Mouse (Mus musculus) cerebellum, postnatal 36 days (tissue): Measurements from ENCODE around the gene Ttll8.
A peak's percentile ranks its signal among the peaks of the same experiment; 100 is the strongest.

ENCODE experiments used
- DNase-seq, 2 experiments: peaks; one replicate each; pipeline ENCODE4 v3.0.0; 2021 to 2022; ENCODE audit warnings: mixed read lengths in 2 of 2

Gene Ttll8

GRCm38 (mm10) chr15:88881253-88882044, 72.8 kb downstream of the Ttll8 start:
- DNase-seq, result no peak

DNA sequence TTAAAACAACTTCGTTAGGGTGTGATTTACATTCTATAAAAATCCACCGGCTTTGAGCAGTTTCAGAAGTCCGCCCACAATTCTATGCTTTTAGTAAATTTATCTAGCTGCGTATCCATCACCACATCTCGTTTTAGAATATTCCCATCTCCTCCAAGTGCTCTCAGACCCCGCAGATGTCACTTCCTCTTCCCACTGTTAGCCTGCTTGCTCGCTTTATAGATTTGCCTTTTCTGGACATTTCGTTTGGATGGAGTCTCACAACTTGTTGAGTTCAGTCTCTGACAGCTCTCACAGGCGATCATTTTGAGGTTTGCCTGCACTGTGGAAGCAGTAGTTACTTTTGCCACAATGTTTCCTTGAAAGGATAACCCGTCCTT, 77.2 kb downstream of the Ttll8 start:
- no peak for DNase-seq

- DNase-seq, result peak; percentile 88 to 89
These were observed 77.8 kb downstream of the Ttll8 start for GRCm38 (mm10) chr15:88876155-88877020.

DNA sequence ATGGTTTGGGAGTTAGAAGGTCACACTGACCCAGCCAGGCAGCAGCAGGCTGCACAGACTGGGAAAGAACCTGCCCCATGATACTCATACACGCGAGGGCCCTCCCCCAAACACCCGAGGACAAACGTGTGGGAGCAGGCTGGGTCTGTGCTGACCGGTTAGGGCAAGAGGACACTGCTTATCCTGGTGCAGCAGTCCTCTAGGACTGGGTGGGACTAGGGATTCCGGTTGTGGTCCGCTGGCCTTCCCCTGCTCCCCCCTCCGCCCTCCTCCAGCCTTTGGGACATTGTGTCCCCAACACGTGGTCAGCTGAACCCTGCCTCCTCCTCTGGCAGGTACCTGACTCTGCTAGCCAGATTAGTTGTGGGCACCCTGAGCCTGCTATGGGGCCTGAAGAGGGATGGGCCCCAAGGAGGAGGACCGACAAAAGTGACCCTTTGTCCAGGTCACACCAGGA, 78.6 kb downstream of the Ttll8 start:
- DNase-seq, result no peak

DNA sequence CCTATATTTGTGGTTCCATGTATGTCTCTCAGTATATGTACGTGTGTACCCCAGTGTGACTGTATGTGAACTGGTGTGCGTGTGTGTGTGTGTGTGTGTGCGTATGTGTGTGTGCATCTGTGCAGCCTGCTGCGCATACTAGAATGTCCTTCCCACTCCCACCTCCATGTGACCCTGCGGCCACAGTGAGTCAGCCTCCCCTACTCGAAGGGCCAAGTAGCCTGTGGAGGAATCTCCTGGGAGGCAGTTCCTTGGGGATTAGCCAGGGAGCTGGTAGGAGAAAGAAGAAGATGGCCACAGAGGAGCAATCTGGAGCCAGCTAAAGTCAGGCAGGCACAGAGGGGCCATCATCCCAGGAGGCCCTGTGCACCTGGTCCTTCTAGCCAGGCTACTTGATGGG, 79.7 kb downstream of the Ttll8 start:
- no peak for DNase-seq

DNA sequence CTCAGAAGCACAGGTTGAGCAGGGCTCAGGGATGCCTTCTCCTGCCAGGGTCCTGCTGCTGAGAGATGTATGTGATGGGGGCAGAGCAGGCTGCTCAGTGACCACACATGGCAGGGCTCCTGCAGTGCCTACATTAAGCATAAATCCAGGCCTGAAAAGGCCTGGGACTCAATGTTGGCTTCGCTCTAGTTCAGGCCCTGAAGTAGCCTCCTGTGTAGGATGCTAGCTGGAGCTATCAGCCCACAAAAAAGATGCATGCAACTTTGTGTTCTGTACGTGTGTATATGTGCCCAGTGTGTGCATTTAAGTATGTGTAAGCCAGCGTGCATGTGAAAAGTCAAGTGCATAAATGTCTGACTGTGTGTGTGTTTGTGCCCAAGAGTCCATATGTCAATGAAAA, 80.2 kb downstream of the Ttll8 start:
- DNase-seq, result no peak

DNA sequence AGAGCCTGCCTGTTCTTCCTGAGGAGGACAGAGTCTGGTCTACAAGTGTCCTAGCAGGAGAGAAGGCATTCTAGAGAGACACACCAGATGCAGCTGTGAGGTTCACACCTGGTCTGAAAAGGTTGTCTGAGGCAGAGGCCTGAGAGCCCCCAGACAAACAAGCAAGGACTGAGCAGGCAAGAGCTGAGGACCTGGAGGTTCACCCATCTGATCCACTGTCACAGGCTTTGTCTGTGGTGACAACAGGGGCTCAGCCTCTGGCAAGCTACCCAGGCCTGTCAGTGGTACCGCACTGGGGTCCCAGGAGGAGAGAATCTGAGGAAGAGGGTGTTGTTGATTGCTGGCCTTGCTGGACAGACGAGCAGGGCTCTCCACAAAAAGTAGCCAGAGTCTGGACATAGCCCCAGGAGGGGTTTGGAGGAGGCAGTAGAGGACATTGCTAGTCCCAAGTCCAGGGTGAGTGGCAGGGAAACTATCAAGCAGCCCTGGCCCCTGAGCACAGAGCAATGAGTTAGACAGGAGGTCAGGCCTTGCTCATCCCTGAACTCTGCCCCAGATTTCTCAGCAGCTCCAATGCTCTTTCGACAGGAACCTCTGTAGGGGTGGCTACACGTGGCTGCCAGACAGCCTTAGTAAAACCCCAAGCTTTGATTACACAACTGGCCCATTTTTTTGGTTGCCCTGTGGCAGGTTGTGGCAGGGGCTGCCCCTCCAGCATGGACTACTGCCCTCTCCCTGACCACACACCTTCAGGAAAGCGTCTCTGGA, 83.6 kb downstream of the Ttll8 start:
- DNase-seq, result no peak

DNA sequence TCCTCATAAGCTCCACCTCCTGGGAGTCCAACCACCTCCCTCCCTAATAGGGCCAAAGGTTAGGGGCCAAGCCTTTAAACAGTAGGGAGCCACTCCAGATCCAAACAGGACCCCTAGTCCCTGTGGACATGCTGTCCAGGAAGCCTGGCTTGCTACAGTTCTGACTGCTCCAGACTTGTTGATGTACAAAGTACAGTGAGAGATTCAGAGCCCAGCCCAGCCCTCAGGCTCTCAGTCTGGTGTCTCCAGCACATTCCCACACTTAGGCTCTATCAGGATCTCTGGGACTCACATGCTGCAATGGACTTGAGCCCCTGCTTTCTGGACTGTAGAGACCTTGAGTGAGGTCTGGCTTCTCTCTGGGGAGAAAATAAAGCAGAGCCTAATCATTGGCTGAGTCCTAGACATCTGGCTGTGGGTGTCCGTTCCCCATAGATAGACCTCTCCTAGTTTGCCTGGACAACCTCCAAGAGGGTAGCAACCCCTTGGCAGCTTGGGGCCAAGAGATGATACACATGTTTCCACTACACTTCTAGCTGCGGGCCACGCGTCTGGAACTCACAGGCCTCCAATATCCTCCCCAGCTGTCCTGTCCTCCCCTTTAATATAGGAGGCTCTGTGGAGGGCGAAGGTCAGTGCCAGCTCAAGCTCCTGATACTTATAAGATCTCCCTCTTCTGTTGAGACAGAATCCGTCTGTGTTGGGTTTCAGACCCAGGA, 86.0 kb downstream of the Ttll8 start:
- no peak for DNase-seq

DNA sequence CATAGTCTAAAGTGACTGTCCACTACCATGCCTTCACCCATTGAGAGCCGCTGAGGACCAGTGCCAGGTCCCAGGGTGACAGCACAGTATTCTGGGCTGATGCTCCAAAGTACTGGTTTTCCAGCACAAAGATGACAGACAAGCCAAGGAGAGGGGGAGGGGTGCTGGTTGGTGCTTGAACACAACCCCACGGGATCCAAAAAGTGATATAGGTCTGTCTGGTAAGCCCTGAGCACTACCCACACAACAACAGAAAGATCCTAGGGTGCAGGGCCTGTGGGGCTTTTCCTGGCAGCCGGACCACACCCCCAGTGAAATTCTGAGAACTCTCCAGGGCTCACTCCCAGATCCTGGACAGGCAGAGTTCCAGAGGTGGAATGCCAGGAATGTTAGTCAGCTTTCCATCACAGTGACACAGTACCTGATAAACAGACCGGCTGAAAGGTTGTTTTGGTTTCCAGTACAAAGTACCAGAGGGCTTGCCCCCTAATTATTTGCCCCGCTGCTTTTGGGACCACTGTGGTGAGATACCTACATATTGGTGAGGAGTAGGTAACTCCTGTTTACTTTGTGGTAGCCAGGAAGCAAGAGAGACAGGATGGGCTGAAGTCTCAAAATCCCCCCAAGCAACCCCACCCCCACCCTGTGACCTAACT, 86.7 kb downstream of the Ttll8 start:
- DNase-seq, result no peak

DNA sequence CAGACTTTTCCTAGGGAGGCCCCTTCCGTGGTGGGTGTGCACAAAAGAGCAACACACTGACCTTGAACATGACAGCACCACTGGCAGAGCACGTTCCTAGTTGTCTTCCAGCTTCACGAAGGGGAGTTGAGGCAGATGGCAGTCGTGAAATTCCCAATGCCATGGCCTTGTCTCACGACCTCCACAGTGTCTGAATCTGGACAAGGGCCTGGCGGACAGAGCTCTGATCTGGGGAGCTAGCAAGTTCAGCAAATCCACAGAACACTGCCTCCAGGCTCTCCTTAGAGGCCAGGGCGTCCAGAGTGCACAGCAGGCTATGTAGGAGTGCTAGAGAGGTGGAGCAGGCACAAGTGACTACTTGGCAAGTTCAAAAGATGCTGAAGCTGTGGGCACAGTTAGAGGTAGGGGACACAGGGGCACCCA, 87.3 kb downstream of the Ttll8 start:
- DNase-seq, result no peak

DNA sequence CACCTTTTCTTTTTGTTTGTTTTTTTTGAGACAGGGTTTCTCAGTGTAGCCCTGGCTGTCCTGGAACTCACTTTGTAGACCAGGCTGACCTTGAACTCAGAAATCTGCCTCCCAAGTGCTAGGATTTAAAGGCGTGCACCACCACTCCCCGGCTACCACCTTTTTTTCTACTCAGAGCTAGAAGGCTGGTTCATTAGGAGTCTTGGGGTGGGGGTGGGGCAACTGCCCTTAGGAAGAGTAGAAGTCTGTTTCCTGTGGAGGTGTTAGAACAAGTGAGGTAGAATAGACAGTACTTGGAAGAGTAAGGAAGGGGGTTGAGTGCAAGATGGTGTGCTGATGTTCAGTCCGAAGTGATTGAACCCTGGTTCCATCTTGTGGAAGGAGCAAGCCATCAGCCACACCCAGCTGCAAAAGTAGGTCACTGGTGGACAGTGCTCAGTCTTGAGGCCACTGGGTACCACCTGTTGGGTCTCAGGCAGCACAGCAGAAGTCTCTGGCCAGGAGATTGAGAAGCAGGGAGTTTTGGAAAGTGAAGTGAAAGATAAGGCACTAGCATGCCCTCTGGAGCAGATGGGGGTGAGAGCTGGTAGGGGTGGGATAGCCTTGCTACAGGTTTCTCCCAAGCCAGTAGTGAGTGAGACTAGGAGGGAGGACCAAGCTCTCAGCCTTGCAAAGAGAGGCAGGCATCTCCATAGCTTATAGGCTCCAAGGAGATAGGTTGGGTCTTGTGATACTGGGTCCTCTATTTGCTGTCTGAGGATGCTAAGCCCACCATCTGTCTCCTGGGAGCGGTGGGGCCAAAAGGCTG, 88.1 kb downstream of the Ttll8 start:
- DNase-seq, result no peak

GRCm38 (mm10) chr15:88865061-88865460, 89.2 kb downstream of the Ttll8 start:
- DNase-seq, result no peak

DNA sequence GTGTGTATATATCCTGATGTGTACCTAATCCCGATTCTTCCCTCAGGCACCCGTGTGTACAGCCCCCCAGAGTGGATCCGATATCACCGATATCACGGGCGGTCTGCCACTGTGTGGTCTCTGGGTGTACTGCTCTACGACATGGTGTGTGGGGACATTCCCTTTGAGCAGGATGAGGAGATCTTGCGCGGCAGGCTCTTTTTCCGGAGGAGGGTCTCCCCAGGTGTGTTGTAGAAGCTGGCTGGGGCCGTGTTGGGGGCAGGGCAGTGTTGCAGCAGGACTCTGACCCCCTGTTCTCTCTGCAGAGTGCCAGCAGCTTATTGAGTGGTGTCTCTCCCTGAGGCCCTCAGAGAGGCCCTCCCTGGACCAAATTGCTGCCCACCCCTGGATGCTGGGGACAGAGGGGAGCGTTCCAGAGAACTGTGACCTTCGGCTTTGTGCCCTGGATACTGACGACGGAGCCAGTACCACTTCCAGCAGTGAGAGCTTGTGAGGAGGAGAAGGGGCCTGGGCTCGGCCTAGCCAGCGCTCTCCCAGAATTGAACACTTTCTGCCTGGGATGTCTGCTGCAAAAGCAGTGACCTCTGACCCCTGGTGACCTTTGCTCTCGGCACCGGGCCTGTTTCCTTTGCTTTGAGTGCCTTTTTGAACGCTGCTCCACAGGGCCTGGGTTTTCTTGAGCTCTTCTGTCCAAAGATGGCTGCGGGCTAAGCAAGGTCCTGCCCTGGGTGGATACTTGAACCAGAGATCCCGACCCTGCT, 89.8 kb downstream of the Ttll8 start:
- no peak for DNase-seq

- DNase-seq, result peak; percentile 81 to 88
These were observed 90.5 kb downstream of the Ttll8 start for GRCm38 (mm10) chr15:88863695-88864231.

DNA sequence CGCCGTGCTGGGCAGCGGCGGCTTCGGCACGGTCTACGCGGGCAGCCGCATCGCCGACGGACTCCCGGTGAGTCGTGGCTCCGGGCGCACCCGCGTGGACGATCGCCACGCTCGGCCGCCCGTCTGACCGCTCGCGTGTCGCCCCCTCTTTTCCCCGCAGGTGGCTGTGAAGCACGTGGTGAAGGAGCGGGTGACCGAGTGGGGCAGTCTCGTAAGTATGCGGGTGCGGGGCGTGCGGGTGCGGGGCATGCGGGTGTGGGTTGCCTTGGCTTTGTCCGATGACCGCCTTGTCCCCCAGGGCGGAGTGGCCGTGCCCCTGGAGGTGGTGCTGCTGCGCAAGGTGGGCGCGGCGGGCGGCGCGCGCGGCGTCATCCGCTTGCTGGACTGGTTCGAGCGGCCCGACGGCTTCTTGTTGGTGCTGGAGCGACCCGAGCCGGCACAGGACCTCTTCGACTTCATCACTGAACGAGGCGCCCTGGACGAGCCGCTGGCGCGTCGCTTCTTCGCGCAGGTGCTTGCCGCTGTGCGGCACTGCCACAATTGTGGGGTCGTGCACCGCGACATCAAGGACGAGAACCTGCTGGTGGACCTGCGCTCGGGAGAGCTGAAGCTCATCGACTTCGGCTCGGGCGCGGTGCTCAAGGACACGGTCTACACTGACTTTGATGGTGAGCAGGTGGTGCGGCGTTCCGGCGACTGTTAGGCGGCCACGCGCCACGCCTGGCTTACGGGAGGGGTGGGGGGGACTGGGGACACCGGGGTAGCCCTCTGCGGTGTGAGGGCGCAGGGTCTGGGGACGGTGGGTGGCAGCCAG, 91.1 kb downstream of the Ttll8 start:
- peak; percentile 61 to 71 for DNase-seq

DNA sequence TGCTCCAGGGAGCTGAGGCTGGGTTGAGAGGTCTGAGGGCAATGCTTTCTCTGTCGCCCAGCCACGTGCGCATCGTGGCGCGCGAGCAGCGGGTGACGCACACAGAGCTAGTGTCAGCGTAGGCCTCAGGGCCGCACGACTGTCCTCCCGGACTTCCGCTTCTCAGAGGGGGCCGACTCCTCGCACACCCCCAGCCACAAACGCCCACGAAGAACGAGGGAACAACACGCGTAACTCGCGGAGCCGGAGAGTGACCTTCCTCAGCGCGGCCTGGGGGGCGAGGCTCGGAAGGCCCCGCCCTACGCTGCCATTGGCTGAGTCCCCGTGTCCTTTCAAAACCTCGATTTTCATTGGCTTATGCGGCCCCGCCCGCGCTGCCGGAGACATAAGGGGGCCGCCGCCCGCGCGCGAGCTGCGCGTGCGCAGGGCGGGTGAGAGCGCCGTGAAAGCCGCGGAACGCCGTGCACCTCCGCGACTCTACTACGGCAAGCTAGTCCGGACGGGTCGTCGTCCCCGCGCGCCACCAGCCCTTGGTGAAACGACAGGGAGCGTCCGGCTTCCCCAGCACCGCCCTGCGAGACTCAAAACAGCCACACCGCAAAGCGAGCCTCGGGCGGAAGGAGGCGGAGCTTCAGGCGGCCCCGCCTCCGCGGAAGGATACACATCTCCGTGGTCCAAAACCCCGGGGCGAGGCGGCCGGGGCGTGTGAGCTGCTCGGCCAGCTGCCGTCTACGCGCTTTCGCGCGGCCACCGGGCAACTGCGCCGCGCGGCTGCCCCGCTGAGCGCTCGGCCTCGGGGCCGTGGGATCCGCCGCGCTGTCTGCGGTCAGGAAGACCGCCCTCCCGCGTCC, 92.2 kb downstream of the Ttll8 start, which contains the start of gene Pim3:
Gene Pim3, plus strand, starts transcription at position 415 of the 851 bp plus-strand sequence.
- peak; percentile 97 for DNase-seq

- DNase-seq, result no peak
These were observed 93.4 kb downstream of the Ttll8 start for GRCm38 (mm10) chr15:88860781-88861180.
